Mouse (Mus musculus): ENCODE measurements around the gene H2afx.

DNA sequence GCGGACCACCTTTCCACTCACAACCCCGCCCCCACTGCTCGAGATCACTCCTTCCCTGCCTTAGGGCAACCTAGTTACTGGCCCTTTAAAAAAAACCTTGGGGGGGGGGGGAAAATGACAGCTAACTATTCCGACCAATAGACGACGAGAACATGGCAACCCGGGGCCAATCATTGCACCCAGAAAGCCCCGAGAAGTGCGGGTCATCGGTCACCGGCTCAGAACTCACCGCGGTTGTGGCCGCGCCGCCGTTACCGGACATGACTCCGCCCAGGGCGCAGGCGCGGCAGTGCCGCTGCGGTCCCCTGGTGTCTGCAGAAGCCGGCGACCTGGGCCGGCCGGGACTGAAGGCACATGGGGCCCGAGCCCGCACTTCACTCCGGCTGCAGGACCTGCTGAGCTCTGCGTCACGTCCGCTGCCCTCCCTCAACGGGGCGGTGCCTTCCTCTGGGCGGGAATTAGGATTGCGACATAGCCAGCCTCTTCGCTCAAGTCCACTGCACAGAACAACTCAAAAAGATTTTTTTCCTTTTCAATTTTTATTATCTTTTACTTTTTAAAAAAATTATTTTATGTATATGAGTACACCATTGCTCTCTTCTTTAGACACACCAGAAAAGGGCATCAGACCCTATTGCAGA lies 9.4 kb downstream of the H2afx start, which contains the start of gene Hmbs:
- TF ChIP-seq CTCF (conservative IDR thresholded peaks at IDR 0.05; ENCODE audit: insufficient read depth, insufficient read length, low read depth, low read length) = no peak
- TF ChIP-seq POLR2A (IDR thresholded peaks at IDR 0.05; ENCODE audit: low read depth, low read length) = no peak
